Mouse (Mus musculus) ES-E14 (cell line): ENCODE results near the gene Clcc1.

Experiments
- HCFC1 ChIP-seq: IDR thresholded peaks from 2 replicates; pipeline ENCODE4 v1.6.1; 2012; ENCODE audit warnings: low read length, inconsistent platforms, borderline replicate concordance; ENCODE audit not compliant: insufficient read depth
- MAFK ChIP-seq: IDR thresholded peaks from 2 replicates; pipeline ENCODE4 v1.6.1; 2014; ENCODE audit warnings: mild to moderate bottlenecking, low read depth, low read length, inconsistent platforms; ENCODE audit not compliant: insufficient read depth
- ZC3H11A ChIP-seq: IDR thresholded peaks from 2 replicates; pipeline ENCODE4 v1.6.1; 2012; ENCODE audit warnings: low read depth, mild to moderate bottlenecking, inconsistent platforms, low read length, borderline replicate concordance
- ZNF384 ChIP-seq: IDR thresholded peaks from 2 replicates; pipeline ENCODE4 v1.6.1; 2012; ENCODE audit warnings: low read depth, low read length, inconsistent platforms

DNA sequence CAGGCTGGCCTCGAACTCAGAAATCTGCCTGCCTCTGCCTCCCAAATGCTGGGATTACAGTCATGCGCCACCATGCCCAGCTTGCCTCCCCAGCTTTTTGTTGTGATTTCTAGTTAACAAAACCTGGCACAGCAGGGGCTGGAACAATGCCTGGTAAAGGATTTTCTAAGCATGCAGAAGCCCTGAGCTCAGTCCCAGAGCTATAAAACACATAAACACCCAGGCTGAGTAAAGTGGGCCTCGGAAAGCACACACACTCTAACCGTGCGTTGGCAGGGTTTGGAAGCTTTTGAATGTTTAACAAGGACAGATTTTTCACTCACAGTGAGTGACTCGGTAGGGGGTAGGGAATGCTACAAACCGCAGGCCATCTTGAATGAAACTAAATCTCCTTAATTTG is 7.7 kb upstream of the Clcc1 start:
- no peak for TF ChIP-seq ZNF384
- no peak for TF ChIP-seq HCFC1
- no peak for TF ChIP-seq MAFK
- no peak for TF ChIP-seq ZC3H11A
